Mouse (Mus musculus): ENCODE measurements around the gene Hist1h3e. TPM values are rescaled to one million over a fixed set of nuclear protein-coding genes. Genes with fewer than 3 reads are reported as not detected.

Hist1h3e gene
- polyA plus RNA-seq, 1 experiment from 2014 or later: 1.7 TPM

DNA sequence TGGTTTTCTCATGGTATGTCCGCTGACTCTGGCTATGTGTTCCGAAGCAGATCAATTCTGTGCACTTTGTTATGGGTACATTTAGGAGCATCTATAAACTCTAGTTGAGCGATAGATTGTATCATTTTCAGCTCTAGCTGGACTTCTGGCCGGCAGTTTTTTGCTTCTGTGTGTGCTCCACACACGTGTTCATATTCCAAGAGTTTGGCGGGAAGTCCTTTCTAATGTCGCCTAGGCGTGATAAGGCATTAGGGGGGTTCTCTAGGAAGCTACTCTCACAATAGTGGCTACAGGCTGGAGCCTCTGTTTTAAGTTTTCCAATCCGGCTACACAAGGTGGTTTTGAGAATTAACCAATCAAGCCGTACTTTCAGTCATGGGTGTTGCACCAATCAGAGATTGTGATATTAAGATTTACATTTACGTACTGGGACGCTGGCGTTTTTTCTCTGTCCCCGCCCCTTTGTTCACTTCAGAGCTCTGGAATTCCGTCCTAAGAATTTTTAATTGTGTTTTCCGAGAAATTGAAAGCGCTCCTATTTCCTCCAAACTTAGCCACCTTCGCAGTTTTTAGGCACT is 6.2 kb downstream of the Hist1h3e start:
- H3K9ac ChIP-seq (replicated peaks; ENCODE audit: low read depth): peak overlapping the region; percentile 66

DNA sequence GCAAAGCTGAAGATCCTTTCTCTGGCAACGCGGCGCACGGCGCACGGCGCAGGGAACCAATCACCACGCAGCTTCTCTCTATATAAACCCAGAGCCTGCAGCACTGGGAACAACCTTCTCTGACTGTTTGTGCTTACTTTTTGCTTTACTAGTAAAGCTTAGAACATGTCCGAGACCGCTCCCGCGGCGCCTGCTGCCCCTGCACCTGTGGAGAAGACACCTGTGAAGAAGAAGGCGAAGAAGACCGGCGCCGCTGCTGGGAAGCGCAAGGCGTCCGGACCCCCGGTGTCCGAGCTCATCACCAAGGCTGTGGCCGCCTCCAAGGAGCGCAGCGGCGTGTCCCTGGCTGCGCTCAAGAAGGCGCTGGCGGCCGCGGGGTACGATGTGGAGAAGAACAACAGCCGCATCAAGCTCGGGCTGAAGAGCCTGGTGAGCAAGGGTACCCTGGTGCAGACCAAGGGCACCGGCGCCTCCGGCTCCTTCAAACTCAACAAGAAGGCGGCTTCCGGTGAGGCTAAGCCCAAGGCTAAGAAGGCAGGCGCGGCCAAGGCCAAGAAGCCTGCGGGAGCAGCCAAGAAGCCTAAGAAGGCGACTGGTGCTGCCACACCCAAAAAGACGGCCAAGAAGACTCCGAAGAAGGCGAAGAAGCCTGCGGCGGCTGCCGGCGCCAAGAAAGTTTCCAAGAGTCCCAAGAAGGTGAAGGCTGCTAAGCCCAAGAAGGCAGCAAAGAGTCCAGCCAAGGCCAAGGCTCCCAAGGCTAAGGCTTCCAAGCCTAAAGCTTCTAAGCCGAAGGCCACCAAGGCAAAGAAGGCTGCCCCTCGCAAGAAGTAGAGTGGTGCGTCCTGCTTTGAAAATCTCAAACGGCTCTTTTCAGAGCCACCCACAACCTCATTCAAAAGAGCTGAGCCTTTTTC is 7.0 kb downstream of the Hist1h3e start:
- 1% methylated on average over 53 of the region's 54 CpGs for WGBS
- H3K4me1 ChIP-seq (ENCODE audit: insufficient read depth, low read depth, low read length): no peaks in the 10 kb centered on the region
- DNase-seq (ENCODE audit: low spot score): peak; percentile 93
- peak overlapping the region; percentile 66 for H3K9ac ChIP-seq (replicated peaks; ENCODE audit: low read depth)
- no peaks in the 10 kb centered on the region for H3K27me3 ChIP-seq (replicated peaks; ENCODE audit: insufficient read depth, low read length)
- ATAC-seq: peak; percentile 81
- peak overlapping the region; percentile 94 for H3K27ac ChIP-seq (ENCODE audit: low read length)
- H3K36me3 ChIP-seq (ENCODE audit: insufficient read depth, low read length): no peaks in the 10 kb centered on the region
- TF ChIP-seq EP300 (IDR thresholded peaks at IDR 0.05) (no peak), CTCF (IDR thresholded peaks at IDR 0.05) (no peak)
- H3K9me3 ChIP-seq (ENCODE audit: low read length): no peaks in the 10 kb centered on the region
- H3K4me3 ChIP-seq (ENCODE audit: low read depth, low read length): peak overlapping the region; percentile 56
- H3K4me2 ChIP-seq (replicated peaks; ENCODE audit: low read depth, low read length): peak overlapping the region; percentile 98

More for the DNA sequence above, 6.2 kb downstream of the Hist1h3e start:
- no peaks in the 10 kb centered on the region for H3K9me3 ChIP-seq (ENCODE audit: low read length)
- DNase-seq (ENCODE audit: low spot score): peak; percentile 98
- no peaks in the 10 kb centered on the region for H3K4me1 ChIP-seq (ENCODE audit: insufficient read depth, low read depth, low read length)
- no peaks in the 10 kb centered on the region for H3K36me3 ChIP-seq (ENCODE audit: insufficient read depth, low read length)
- H3K4me3 ChIP-seq (ENCODE audit: low read depth, low read length): peak overlapping the region; percentile 56
- peak; percentile 70 for ATAC-seq
- WGBS: under 1% methylated on average over 18 of the region's 18 CpGs
- peak overlapping the region; percentile 94 for H3K27ac ChIP-seq (ENCODE audit: low read length)
- no peaks in the 10 kb centered on the region for H3K27me3 ChIP-seq (replicated peaks; ENCODE audit: insufficient read depth, low read length)
- TF ChIP-seq CTCF (IDR thresholded peaks at IDR 0.05): no peak
- peak; percentile 65; the same call in 1 of the 2 replicates for TF ChIP-seq EP300 (IDR thresholded peaks at IDR 0.05)
- H3K4me2 ChIP-seq (replicated peaks; ENCODE audit: low read depth, low read length): peak overlapping the region; percentile 98

DNA sequence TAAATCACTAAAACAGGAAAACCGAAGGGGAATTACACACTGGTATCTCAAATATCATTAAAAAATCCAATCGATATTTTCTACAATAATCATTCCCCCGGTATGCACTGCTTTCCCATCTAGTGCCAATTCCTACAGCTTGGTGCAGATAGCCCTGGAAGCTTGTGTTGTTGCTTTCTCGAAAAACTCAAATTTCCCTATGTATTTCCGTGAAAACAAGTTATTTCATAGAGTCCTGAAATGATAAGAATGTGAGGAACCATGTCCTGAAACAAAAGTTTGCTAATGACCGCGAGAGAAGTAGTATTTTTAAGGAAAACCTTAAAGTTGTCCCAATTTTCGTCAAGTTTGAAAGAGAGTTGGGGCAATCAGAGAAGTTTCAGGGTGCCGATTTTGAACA is 7.8 kb downstream of the Hist1h3e start:
- Histone ChIP-seq H3K36me3 (ENCODE audit: insufficient read depth, low read length) (no peaks in the 10 kb centered on the region), H3K9me3 (ENCODE audit: low read length) (no peaks in the 10 kb centered on the region), H3K9ac (replicated peaks; ENCODE audit: low read depth) (peak overlapping the region; percentile 66), H3K4me1 (ENCODE audit: insufficient read depth, low read depth, low read length) (no peaks in the 10 kb centered on the region), H3K27ac (ENCODE audit: low read length) (peak overlapping the region; percentile 94), H3K4me3 (ENCODE audit: low read depth, low read length) (peak overlapping the region; percentile 56), H3K27me3 (replicated peaks; ENCODE audit: insufficient read depth, low read length) (no peaks in the 10 kb centered on the region), H3K4me2 (replicated peaks; ENCODE audit: low read depth, low read length) (peak overlapping the region; percentile 98)
- DNase-seq (ENCODE audit: low spot score) (no peak), ATAC-seq (no peak)
- 15% methylated on average over 9 of the region's 9 CpGs for WGBS
- TF ChIP-seq EP300 (IDR thresholded peaks at IDR 0.05): no peak; the same call in 1 of the 2 replicates
- no peak for TF ChIP-seq CTCF (IDR thresholded peaks at IDR 0.05)

DNA sequence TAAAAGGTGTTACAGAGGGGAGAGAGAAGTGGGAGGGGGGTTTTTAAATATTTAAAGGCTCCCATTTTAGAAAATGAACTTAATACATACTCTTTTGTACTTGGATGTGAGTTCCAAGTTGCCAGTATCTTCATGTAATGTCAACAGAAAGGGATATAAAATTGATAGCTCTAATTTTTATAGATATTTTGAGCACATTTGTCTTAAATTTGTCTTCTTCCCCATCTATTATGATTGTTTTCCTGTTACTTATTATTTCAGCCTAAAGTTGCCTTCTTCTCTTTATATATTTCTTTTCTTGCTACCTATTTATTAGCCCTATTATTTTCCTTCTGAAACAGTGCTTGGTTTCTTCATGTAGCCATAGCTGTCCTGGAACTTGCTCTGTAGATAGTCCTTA is 9.2 kb downstream of the Hist1h3e start, which contains the start of gene Hist1h1d:
TSS of gene Hist1h1d (plus strand) at position 301 of the 400 bp plus-strand sequence.
- peak within 1 kb of the TSS; percentile 94; the same call in 1 of the 2 replicates for H3K27ac ChIP-seq (ENCODE audit: low read length)
- H3K4me2 ChIP-seq (replicated peaks; ENCODE audit: low read depth, low read length): peak within 1 kb of the TSS; percentile 98; the same call in 1 of the 2 replicates
- H3K4me1 ChIP-seq (ENCODE audit: insufficient read depth, low read depth, low read length): no peaks in the 10 kb centered on the region
- H3K27me3 ChIP-seq (replicated peaks; ENCODE audit: insufficient read depth, low read length): no peaks in the 10 kb centered on the region
- H3K9ac ChIP-seq (replicated peaks; ENCODE audit: low read depth): no peak within 1 kb of the TSS
- H3K4me3 ChIP-seq (ENCODE audit: low read depth, low read length): 0 out of 2 replicates have a peak within 1 kb of the TSS, but pooled peaks have one; percentile 56
- DNase-seq (ENCODE audit: low spot score) (no peak), ATAC-seq (no peak)
- no peaks in the 10 kb centered on the region for H3K9me3 ChIP-seq (ENCODE audit: low read length)
- H3K36me3 ChIP-seq (ENCODE audit: insufficient read depth, low read length): no peaks in the 10 kb centered on the region
- TF ChIP-seq CTCF (IDR thresholded peaks at IDR 0.05): no peak
- TF ChIP-seq EP300 (IDR thresholded peaks at IDR 0.05): no peak

DNA sequence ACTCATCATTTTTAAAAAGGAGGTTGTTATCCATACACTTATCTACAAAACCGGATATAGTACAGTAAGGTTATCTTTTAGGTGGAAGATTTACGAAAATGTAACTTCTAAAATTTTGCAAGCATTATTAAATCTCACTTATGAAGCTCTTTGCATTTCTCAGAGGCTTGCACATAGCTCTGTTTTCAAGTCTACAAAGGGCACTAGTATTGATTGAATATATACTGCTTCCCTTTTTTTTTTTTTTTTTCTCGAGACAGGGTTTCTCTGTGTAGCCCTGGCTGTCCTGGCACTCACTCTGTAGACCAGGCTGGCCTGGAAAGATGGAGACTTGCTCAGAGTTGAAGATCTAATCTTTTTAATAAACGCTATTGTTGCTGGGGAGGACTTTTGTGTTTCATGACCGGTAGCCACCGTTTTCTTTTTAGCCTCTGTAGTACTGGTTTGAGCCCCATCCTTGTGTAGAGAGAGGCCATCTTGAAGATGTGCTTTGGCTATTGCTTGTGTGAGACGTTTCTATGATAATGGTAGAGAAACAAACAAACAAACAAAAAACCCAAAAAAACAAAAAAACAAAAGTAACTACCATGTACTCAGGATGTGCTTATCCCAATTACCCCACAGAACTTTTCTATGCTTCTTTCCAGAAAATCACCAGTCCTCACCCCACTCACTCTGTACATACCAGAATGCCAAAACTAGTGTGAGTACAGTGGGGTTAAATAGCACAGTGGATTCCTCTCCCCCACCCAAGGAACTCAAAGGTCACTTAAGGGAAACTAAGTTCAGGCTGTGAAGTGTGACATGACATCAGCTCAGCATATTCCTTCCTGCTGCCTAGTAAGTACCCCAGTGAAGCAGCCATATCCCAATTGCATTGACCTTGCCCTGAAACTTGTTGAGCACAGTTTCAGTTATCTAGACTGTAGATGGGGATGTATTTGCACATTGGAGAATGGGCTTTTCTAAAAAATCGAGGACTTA is 9.9 kb downstream of the Hist1h3e start:
- 38% methylated on average over 8 of the region's 8 CpGs for WGBS

More for the DNA sequence above, 9.9 kb downstream of the Hist1h3e start:
- Histone ChIP-seq H3K9ac (replicated peaks; ENCODE audit: low read depth) (no peak overlapping the region), H3K4me2 (replicated peaks; ENCODE audit: low read depth, low read length) (peak overlapping the region; percentile 59), H3K27me3 (replicated peaks; ENCODE audit: insufficient read depth, low read length) (no peaks in the 10 kb centered on the region), H3K9me3 (ENCODE audit: low read length) (no peaks in the 10 kb centered on the region), H3K36me3 (ENCODE audit: insufficient read depth, low read length) (no peaks in the 10 kb centered on the region), H3K4me3 (ENCODE audit: low read depth, low read length) (peak overlapping the region; percentile 41), H3K27ac (ENCODE audit: low read length) (peak overlapping the region; percentile 75; the same call in 1 of the 2 replicates), H3K4me1 (ENCODE audit: insufficient read depth, low read depth, low read length) (no peaks in the 10 kb centered on the region)
- DNase-seq (ENCODE audit: low spot score) (peak; percentile 4), ATAC-seq (no peak)
- TF ChIP-seq CTCF (IDR thresholded peaks at IDR 0.05) (no peak), EP300 (IDR thresholded peaks at IDR 0.05) (no peak)

Data from lung, postnatal 0 days (tissue).